Mouse (Mus musculus) gastrocnemius, postnatal 14 days (tissue): ENCODE data around the gene She. TPM values are rescaled to one million over a fixed set of nuclear protein-coding genes. Genes with fewer than 3 reads are reported as not detected.
"Not testable (repeated sequence)": the region's sequence is repeated elsewhere in the genome, so short reads cannot be mapped to it uniquely, and the experiment has no call there.

Experiments used
- DNase-seq: peaks from one replicate; pipeline ENCODE4 v3.0.0; 2021; ENCODE audit warnings: mixed read lengths
- intact Hi-C: fragments of 180-260 bp; cut with DNase I; formaldehyde crosslinking; loops from one replicate; pipeline ENCODE4 v1.15.1; 2025; ENCODE audit warnings: low total_unique reads
- long read RNA-seq, 2 experiments: library from polyadenylated mRNA; stranded (forward); transcript quantifications; one replicate each; pipeline ENCODE4 v2.0.0; 2021
- total RNA-seq, 2 experiments: library from RNA; stranded (reverse); gene quantifications; 2 replicates each; pipeline ENCODE4 v1.2.3; 2021

Gene She
- total RNA-seq, result 1 to 10 TPM; 7.9 to 8.0 TPM
- long read RNA-seq, experiment 1, full-length matches to known transcripts, result 4 of 9 reads
- long read RNA-seq, experiment 1, partial matches to known transcripts, result 0 of 9 reads
- long read RNA-seq, experiment 1, other reads (novel, unspliced or antisense), result 5 of 9 reads
- long read RNA-seq, experiment 2, full-length matches to known transcripts, result 6 of 13 reads
- long read RNA-seq, experiment 2, partial matches to known transcripts, result 0 of 13 reads
- long read RNA-seq, experiment 2, other reads (novel, unspliced or antisense), result 7 of 13 reads

GRCm38 (mm10) chr3:89830815-89831591 lies at the start of gene She:
TSS of gene She (plus strand) at chr3:89831370.
- peak; percentile 27 for DNase-seq
- intact Hi-C loops, result no loop called here

GRCm38 (mm10) chr3:89781640-89782039 lies 49.5 kb upstream of the She start:
- intact Hi-C loops, result loop anchor here (10.0 kb wide), 1 partner anchor 173 kb away; no protein-coding TSS in a partner anchor
- no peak for DNase-seq

- intact Hi-C loops, result loop anchor here (5.0 to 10.0 kb wide), 2 partner anchors 67 to 170 kb away; no protein-coding TSS in a partner anchor
- DNase-seq, result peak; percentile 90
Observed at GRCm38 (mm10) chr3:89784991-89785753, 46.0 kb upstream of the She start.

- intact Hi-C loops, result loop anchor here (5.0 to 10.0 kb wide), 2 partner anchors 66 to 169 kb away; no protein-coding TSS in a partner anchor
- DNase-seq, result no peak
Observed at GRCm38 (mm10) chr3:89786275-89786674, 44.9 kb upstream of the She start.

- intact Hi-C loops, result loop anchor here (5.0 to 10.0 kb wide), 2 partner anchors 63 to 166 kb away; no protein-coding TSS in a partner anchor
- DNase-seq, result no peak
Observed at GRCm38 (mm10) chr3:89788680-89789352, 42.4 kb upstream of the She start.

- intact Hi-C loops, result no loop called here
Observed at GRCm38 (mm10) chr3:89794616-89795015, 36.6 kb upstream of the She start.

GRCm38 (mm10) chr3:89795746-89796145 lies 35.4 kb upstream of the She start:
- intact Hi-C loops, result no loop called here
- DNase-seq, result no peak

More at GRCm38 (mm10) chr3:89794616-89795015, 36.6 kb upstream of the She start:
- no peak for DNase-seq

- DNase-seq, result peak; percentile 47
Observed at GRCm38 (mm10) chr3:89796358-89796757, 34.8 kb upstream of the She start.

GRCm38 (mm10) chr3:89798518-89798917 lies 32.7 kb upstream of the She start:
- intact Hi-C loops, result no loop called here
- no peak for DNase-seq

More at GRCm38 (mm10) chr3:89796358-89796757, 34.8 kb upstream of the She start:
- intact Hi-C loops, result no loop called here

- no peak for DNase-seq
- intact Hi-C loops, result no loop called here
Observed at GRCm38 (mm10) chr3:89799476-89799875, 31.7 kb upstream of the She start.

- DNase-seq, intact Hi-C loops: not testable (repeated sequence)
Observed at GRCm38 (mm10) chr3:89800078-89800477, 31.1 kb upstream of the She start.

- DNase-seq, result no peak
- intact Hi-C loops, result no loop called here
Observed at GRCm38 (mm10) chr3:89800774-89801506, 30.2 kb upstream of the She start.

- intact Hi-C loops, result no loop called here
- DNase-seq, result no peak
Observed at GRCm38 (mm10) chr3:89801507-89801847, 29.7 kb upstream of the She start.

- DNase-seq, result no peak
- intact Hi-C loops, result no loop called here
Observed at GRCm38 (mm10) chr3:89802876-89803275, 28.3 kb upstream of the She start.

- intact Hi-C loops, result no loop called here
- DNase-seq, result no peak
Observed at GRCm38 (mm10) chr3:89805179-89805578, 26.0 kb upstream of the She start.

GRCm38 (mm10) chr3:89806751-89807150 lies 24.4 kb upstream of the She start:
- intact Hi-C loops, result no loop called here
- DNase-seq, result no peak

GRCm38 (mm10) chr3:89807171-89807570 lies 24.0 kb upstream of the She start:
- DNase-seq, result no peak
- intact Hi-C loops, result no loop called here

- intact Hi-C loops, result no loop called here
Observed at GRCm38 (mm10) chr3:89807881-89808280, 23.3 kb upstream of the She start.

GRCm38 (mm10) chr3:89808638-89809037 lies 22.5 kb upstream of the She start:
- intact Hi-C loops, result no loop called here
- DNase-seq, result no peak

More at GRCm38 (mm10) chr3:89807881-89808280, 23.3 kb upstream of the She start:
- no peak for DNase-seq
